Mouse (Mus musculus): ENCODE measurements around the gene Enam.

DNA sequence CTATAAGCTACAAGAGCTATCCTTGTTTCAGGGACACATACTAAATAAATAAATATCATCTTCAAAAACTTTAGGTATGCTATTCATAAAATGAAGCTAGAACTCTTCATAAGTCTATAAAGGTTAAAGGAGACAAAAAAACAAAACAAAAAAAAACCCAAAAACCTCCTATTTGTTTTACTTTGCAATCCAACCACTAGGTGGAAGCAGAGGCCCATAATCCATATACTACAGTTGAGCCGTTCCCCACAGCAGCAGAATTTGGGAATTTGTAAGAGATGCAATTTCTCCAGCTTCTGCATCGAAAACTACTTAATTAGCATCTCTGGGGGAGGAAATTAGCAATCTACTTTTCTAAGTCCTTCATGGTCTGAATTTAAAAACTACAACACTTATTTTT lies 31.5 kb downstream of the Enam start:
- TF ChIP-seq CTCF (IDR thresholded peaks at IDR 0.05; ENCODE audit: insufficient read depth, low read length) = no peak
- no peak for TF ChIP-seq POLR2A (IDR thresholded peaks at IDR 0.05; ENCODE audit: borderline replicate concordance, extremely low read depth, low read depth, low read length)

All from lung, adult 2 months (tissue).